Mouse (Mus musculus) myocyte (in vitro differentiated cells): ENCODE data around the gene Susd6.

Experiments
- CEBPB ChIP-seq: IDR thresholded peaks from 2 replicates; pipeline ENCODE4 v1.6.1; 2011; ENCODE audit warnings: mild to moderate bottlenecking, moderate library complexity; ENCODE audit not compliant: poor library complexity, insufficient read depth, severe bottlenecking
- MAX ChIP-seq: IDR thresholded peaks from one replicate; pipeline ENCODE4 v1.6.1; 2011; ENCODE audit warnings: low read depth, mild to moderate bottlenecking, control low read depth
- MYOD1 ChIP-seq, 3 experiments: IDR thresholded peaks; one replicate each; pipeline ENCODE4 v1.6.1; 2011; ENCODE audit warnings: control low read depth in 2 of 3, low read depth in 2 of 3, mild to moderate bottlenecking in 2 of 3, moderate library complexity in 1 of 3; ENCODE audit not compliant: insufficient read length in 2 of 3, control insufficient read depth in 1 of 3
- POLR2A ChIP-seq: IDR thresholded peaks from one replicate; pipeline ENCODE4 v1.6.1; 2011; ENCODE audit warnings: low read depth, mild to moderate bottlenecking, control low read depth, moderate library complexity; ENCODE audit not compliant: insufficient read length
- POLR2AphosphoS2 ChIP-seq: IDR thresholded peaks from one replicate; pipeline ENCODE4 v1.6.1; 2011; ENCODE audit warnings: low read depth, control low read depth; ENCODE audit not compliant: insufficient read length
- SRF ChIP-seq: IDR thresholded peaks from one replicate; pipeline ENCODE4 v1.6.1; 2011; ENCODE audit warnings: low read depth; ENCODE audit not compliant: control insufficient read depth, insufficient read length
- USF1 ChIP-seq: IDR thresholded peaks from one replicate; pipeline ENCODE4 v1.6.1; 2011; ENCODE audit warnings: low read depth, mild to moderate bottlenecking, control low read depth, moderate library complexity

DNA sequence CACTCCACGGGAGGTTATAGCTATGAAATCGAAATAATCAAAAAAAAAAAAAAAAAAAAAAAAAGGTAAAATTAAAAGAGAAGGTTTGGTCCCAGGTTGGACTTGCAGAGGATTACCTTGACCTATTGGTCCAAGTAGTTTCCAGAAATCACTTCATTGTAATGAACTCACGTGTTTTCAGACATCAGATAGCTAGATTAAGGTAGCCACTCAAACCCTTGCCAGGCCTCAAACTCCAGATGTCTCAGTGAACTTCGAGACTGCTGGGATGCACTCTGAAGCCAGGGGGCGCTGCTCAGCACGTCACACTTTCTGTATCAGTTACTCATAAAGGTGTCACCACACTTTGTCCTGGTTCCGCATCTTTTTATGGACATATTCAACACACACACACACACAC, 127.5 kb downstream of the Susd6 start:
- no peak for TF ChIP-seq POLR2A
- no peak for TF ChIP-seq MAX
- no peak for TF ChIP-seq SRF
- TF ChIP-seq USF1 = no peak
- no peak for TF ChIP-seq POLR2AphosphoS2
- TF ChIP-seq MYOD1 (IDR thresholded peaks at IDR 0.05; ENCODE audit: control insufficient read depth in 1 of 3, insufficient read length in 2 of 3, low read depth in 2 of 3) = no peak
- no peak for TF ChIP-seq CEBPB
